Mouse (Mus musculus) forebrain, embryonic 14.5 days (tissue): ENCODE data around the gene Hpf1. TPM values are rescaled to one million over a fixed set of nuclear protein-coding genes. Genes with fewer than 3 reads are reported as not detected.

Source experiments
- ATAC-seq: fragments of 200-750 bp; cut with Nextera tagmentation; 2 replicates; pipeline ENCODE4 v1.8.0; 2017; ENCODE audit warnings: mild to moderate bottlenecking, moderate library complexity
- DNase-seq: peaks from one replicate; pipeline ENCODE4 v3.0.0-alpha.2; 2015; ENCODE audit warnings: low spot score
- H3K27ac ChIP-seq: fragments of 300-500 bp; sonication (generic); 2 replicates; pipeline ENCODE4 v1.5.1; 2014; ENCODE audit warnings: low read depth, mild to moderate bottlenecking, control low read depth, low read length, moderate library complexity
- H3K27me3 ChIP-seq: fragments of 300-500 bp; sonication (generic); replicated peaks from 2 replicates; pipeline ENCODE4 v1.6.1; 2014; ENCODE audit warnings: low read length, control low read depth, mixed read lengths; ENCODE audit not compliant: control insufficient read depth, insufficient read depth
- H3K36me3 ChIP-seq: fragments of 300-500 bp; sonication (generic); 2 replicates; pipeline ENCODE4 v1.6.1; 2014; ENCODE audit warnings: low read length, control low read depth; ENCODE audit not compliant: control insufficient read depth, insufficient read depth
- H3K4me1 ChIP-seq: fragments of 300-500 bp; sonication (generic); 2 replicates; pipeline ENCODE4 v1.6.1; 2014; ENCODE audit warnings: antibody characterized with exemption, low read length, control low read depth; ENCODE audit not compliant: control insufficient read depth, insufficient read depth
- H3K4me2 ChIP-seq: fragments of 300-500 bp; sonication (generic); 2 replicates; pipeline ENCODE4 v1.6.1; 2014; ENCODE audit warnings: mild to moderate bottlenecking, control low read depth, low read length
- H3K4me3 ChIP-seq: fragments of 300-500 bp; sonication (generic); 2 replicates; pipeline ENCODE4 v1.5.1; 2014; ENCODE audit warnings: low read depth, low read length, control low read depth
- H3K9ac ChIP-seq: fragments of 300-500 bp; sonication (generic); 2 replicates; pipeline ENCODE4 v1.6.1; 2014; ENCODE audit warnings: mild to moderate bottlenecking, low read length, control low read depth, moderate library complexity
- H3K9me3 ChIP-seq: fragments of 300-500 bp; sonication (generic); replicated peaks from 2 replicates; pipeline ENCODE4 v1.6.1; 2016; ENCODE audit warnings: low read length, control low read depth, mixed read lengths; ENCODE audit not compliant: control insufficient read depth
- WGBS: fragments of 180-500 bp; shearing (Covaris S2); extraction: QIAGEN DNeasy Blood & Tissue Kit; methylation state at CpG from one replicate; pipeline ENCODE4 v1.1.7; 2014; 5-methylcytosine and 5-hydroxymethylcytosine counted together
- polyA plus RNA-seq: library from polyadenylated mRNA; unstranded; fragments of >200 nt; fragmentation: Nextera tagmentation; extraction: Ambion mirVana; gene quantifications from 2 replicates; pipeline ENCODE4 v1.2.1, GENCODE M21; 2014

Hpf1 gene
- polyA plus RNA-seq, 1 experiment from 2014 or later: 102 TPM

DNA sequence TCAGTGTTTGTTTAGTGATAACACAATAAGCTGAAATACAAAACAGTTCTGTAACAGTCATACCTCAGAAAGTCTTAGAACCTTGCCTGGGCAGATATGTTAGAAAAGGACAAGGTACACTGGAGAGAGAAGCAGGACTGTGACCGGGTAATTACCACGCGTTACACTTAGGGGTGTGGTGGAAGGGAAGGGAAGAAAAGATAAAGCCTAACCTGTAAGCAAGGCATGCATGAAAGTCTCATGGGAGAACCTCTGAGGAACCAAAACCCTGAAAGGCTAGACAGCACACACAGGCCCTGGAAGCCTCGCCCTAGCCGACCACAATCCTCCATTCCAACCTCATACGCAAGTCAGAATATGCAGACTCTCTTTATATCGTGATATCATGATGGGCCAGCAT lies 66.6 kb downstream of the Hpf1 start:
- Histone ChIP-seq H3K9ac (no peak overlapping the region), H3K4me2 (no peak overlapping the region), H3K27ac (no peak overlapping the region), H3K36me3 (no peaks in the 10 kb centered on the region), H3K4me1 (peaks cover 9% of the 10 kb centered on the region), H3K4me3 (no peak overlapping the region), H3K27me3 (no peaks in the 10 kb centered on the region), H3K9me3 (no peaks in the 10 kb centered on the region)
- DNase-seq (no peak), ATAC-seq (no peak)
- 97% methylated on average over 7 of the region's 7 CpGs for WGBS

Other genes starting within 250 kb of the Hpf1 start
- gene Clcn3, start 92.9 kb downstream of the Hpf1 start, polyA plus RNA-seq: 55.1 and 59.9 TPM in 2 replicates
- gene Nek1, start 102.8 kb downstream of the Hpf1 start, polyA plus RNA-seq: 19.9 and 25.2 TPM in 2 replicates